Mouse (Mus musculus) thymus, adult 2 months (tissue): ENCODE measurements around the gene Hoxc6.

Source experiments
- CTCF ChIP-seq: fragments of 200-500 bp; IDR thresholded peaks from 2 replicates; pipeline ENCODE4 v1.5.1; 2012; ENCODE audit warnings: mild to moderate bottlenecking, control low read depth, low read length, moderate library complexity, borderline replicate concordance; ENCODE audit not compliant: control insufficient read depth, poor library complexity, insufficient read depth; ENCODE audit errors: extremely low read depth
- POLR2A ChIP-seq: fragments of 200-500 bp; IDR thresholded peaks from 2 replicates; pipeline ENCODE4 v1.6.1; 2012; ENCODE audit warnings: mild to moderate bottlenecking, low read length, control low read depth, moderate library complexity; ENCODE audit not compliant: control insufficient read depth, poor library complexity, insufficient read depth; ENCODE audit errors: extremely low read depth

DNA sequence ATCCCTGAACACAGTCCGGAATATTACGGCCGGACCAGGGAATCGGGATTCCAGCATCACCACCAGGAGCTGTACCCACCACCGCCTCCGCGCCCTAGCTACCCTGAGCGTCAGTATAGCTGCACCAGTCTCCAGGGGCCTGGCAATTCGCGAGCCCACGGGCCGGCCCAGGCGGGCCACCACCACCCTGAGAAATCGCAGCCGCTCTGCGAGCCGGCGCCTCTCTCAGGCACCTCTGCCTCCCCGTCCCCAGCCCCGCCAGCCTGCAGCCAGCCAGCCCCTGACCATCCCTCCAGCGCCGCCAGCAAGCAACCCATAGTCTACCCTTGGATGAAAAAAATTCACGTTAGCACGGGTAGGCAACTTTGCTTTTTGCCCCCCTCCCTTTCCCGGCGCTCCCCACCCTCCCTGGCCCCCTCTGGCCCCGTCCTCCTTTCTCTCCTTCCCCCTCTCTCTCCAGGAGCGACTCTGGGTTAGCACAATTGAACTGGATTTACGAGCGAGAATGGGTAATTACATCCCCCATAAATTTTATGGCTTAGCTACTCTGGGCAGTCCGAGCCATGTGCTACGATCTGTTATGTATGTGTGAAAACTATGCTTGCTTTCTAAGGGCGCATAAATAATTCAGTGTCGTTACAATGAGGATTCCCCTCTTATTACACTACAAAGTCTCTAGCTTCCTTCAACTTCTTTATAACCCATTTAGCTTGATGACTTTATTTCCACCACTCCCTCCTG, 36.9 kb downstream of the Hoxc6 start:
- TF ChIP-seq POLR2A (no peak), CTCF (no peak)
